Mouse (Mus musculus) splenic B cell, adult 2 months (primary cell): ENCODE data around the gene Tpm3-rs7.
"Not testable (repeated sequence)": the region's sequence is repeated elsewhere in the genome, so short reads cannot be mapped to it uniquely, and the experiment has no call there.

Experiments
- DNase-seq: peaks from one replicate; pipeline ENCODE4 v3.0.0-alpha.2; 2011; ENCODE audit warnings: low read depth, low spot score
- H3K27me3 ChIP-seq: 2 replicates; pipeline ENCODE4 v1.6.1; 2012; ENCODE audit warnings: mild to moderate bottlenecking, low read length, moderate library complexity, mixed read lengths; ENCODE audit not compliant: control insufficient read depth, poor library complexity, insufficient read depth, severe bottlenecking
- H3K36me3 ChIP-seq: 2 replicates; pipeline ENCODE4 v1.6.1; 2012; ENCODE audit warnings: mild to moderate bottlenecking, low read length, moderate library complexity, mixed read lengths; ENCODE audit not compliant: control insufficient read depth, poor library complexity, insufficient read depth, severe bottlenecking

Tpm3-rs7 gene

DNA sequence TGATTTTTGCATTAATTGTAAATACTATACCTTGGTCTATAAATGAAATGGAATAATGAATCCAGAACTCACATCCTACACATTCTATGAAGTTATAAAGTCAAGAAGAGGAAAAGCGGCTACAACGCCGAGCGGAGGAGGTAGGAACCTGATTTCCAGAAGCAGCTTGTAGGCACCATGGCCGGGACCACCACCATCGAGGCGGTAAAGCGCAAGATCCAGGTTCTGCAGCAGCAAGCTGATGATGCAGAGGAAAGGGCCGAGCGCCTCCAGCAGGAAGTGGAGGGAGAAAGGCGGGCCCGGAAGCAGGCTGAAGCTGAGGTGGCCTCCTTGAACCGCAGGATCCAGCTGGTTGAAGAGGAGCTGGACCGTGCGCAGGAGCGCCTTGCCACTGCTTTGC lies at the start of gene Tpm3-rs7:
Gene Tpm3-rs7, plus strand, starts transcription at position 110 of the 400 bp plus-strand sequence.
- DNase-seq, H3K27me3 ChIP-seq, H3K36me3 ChIP-seq: not testable (repeated sequence)

DNA sequence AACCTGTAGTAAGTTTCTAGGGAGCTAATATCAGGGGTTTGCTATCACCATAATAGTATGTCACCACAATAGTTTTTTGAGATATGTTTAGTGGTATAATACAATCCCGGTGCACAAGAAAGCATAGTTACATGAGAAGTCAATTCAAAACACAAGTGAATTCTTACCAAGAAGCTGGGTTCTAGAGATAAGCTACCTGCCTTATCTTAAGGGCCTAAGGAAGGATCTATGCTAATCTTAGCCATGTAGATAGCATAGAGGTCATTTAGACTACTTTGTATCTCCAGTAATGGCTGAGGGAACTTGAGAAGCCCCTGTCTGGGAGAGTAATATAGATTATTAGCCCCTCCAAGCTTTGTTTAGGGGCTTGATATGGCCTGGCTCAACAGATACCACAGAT lies 2.6 kb downstream of the Tpm3-rs7 start:
- H3K36me3 ChIP-seq, result no peaks in the 10 kb centered on the region
- DNase-seq, result no peak

DNA sequence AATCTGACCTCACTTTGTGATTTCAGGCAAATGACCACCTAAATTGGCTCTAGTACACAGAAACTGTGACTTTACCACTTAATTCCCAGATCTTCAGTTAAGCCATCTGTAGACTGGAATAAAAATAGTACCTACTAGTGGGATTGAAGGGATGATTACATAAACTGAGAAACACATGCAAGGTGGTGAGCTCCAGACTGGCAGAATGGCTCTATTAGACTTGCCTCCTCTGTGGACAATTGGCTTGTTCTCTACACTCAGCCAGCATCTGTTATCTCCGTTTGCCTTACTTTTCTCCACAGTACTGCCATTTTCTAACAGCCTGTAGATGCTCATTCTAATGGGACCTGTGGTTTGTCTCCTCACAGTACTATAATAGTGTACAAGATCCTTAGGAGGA lies 49.0 kb downstream of the Tpm3-rs7 start:
- Histone ChIP-seq H3K36me3 (no peaks in the 10 kb centered on the region), H3K27me3 (no peaks in the 10 kb centered on the region; the same call in 1 of the 2 replicates)
- DNase-seq, result no peak

More for the DNA sequence above, 2.6 kb downstream of the Tpm3-rs7 start:
- no peaks in the 10 kb centered on the region for H3K27me3 ChIP-seq
